Mouse (Mus musculus) adrenal gland, postnatal 10 days (tissue): Measurements from ENCODE around the gene Bace2. TPM values are rescaled to one million over a fixed set of nuclear protein-coding genes. Genes with fewer than 3 reads are reported as not detected.

Experiments
- DNase-seq: peaks from one replicate; pipeline ENCODE4 v3.0.0; 2021; ENCODE audit warnings: mixed read lengths
- long read RNA-seq, 2 experiments: library from polyadenylated mRNA; stranded (forward); transcript quantifications; one replicate each; pipeline ENCODE4 v2.0.0; 2021
- total RNA-seq, 2 experiments: library from RNA; stranded (reverse); gene quantifications; 2 replicates each; pipeline ENCODE4 v1.2.3; 2021

Gene Bace2
- 10 to 100 TPM; 16.5 to 18.7 TPM for total RNA-seq
- long read RNA-seq, experiment 1, full-length matches to known transcripts: 24 of 30 reads
- long read RNA-seq, experiment 1, partial matches to known transcripts: 2 of 30 reads
- long read RNA-seq, experiment 1, other reads (novel, unspliced or antisense): 4 of 30 reads
- long read RNA-seq, experiment 2, full-length matches to known transcripts: 1 of 2 reads
- long read RNA-seq, experiment 2, partial matches to known transcripts: 1 of 2 reads
- long read RNA-seq, experiment 2, other reads (novel, unspliced or antisense): 0 of 2 reads

GRCm38 (mm10) chr16:97356499-97357187 lies at the start of gene Bace2:
Gene Bace2 (plus strand): TSS chr16:97356742.
- peak; percentile 85 for DNase-seq

DNA sequence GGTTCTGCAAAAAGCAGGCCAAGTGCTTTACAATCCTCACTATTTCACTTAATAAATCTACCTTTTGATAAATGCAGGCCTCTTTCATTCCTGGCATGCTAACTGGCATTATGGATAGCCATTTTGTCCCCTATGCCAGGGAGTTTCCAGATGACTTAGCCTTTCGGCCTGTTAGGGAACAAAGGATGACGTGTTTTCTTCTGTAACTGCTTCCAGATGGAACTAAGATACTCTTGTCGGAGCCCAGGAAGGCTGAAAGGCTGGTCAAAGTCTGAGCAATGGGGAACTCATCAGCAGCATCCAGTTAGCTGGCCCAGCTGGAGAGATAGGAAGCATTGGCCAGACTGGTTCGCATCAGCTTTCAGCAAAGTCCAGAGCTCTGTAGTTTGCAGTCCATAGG lies 48.9 kb upstream of the Bace2 start:
- DNase-seq: no peak

DNA sequence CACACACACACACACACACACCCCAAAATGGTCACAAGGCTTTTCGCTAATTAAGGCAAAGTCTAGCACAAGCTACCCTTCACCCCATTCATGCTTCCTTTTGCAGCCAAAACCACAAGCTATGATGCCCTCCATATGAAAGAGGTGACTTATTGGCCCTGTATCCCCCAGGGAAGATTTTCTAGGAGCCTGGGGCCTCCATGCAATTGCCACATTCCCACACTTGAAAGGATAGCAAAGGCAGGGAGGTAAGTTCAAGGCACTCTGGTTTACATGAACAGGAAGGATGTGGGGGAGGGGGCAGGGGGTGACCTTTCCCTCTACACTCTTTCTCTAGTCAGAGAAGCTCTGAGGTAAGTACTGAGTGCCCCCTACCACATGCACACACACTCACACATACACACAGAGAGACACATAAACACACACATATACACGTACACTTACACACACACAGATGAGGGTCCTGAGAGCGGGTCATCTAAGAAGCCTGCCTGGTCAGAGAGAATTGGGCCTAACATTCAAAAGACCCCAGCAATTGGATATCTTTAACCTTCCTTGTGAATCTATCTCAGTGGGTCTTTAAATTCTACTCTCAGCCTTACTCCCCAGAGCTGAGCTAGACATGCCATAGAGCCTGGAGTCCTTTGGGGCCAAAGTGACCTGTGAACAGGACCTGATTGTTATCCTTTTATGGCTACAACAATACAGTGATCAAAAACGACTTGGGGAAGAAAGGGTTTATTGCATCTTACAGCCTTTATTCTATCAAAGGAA lies 46.6 kb upstream of the Bace2 start:
- no peak for DNase-seq

GRCm38 (mm10) chr16:97310570-97310846 lies 46.0 kb upstream of the Bace2 start:
- DNase-seq: peak; percentile 28

DNA sequence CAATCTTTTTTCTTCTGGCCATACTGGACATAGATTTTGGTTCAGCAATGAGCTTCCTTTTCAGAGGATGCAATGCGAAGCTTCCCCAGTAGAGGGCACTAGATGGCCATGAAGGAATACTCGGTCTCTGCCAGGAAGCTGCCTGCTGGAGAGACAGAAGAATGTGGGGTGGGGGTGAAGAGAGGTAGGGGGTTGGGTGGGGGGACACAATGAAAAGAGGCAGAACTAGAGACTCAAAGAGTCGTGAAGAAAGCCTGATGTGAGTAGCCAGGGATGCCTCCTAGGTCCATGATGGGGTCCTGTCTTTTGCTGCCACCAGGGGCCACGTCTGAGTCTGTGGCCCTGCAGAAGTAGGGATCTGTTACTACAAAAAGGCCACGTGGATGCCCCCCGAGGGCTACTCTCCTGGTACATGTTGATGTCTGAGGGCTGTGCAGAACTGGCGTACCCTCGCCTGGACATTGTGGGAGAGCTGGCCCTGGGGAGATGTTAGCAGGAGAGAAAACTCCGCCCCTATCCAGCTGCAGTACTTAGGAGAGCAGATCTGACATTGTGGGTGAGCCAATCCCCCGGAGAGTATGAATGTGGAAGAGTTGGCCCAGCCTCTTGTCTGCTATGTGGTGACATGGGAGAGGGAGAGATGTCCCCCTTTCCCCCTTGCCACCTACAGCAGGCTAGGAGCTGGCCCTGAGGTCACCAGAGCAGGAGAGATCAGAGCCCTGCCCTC lies 43.4 kb upstream of the Bace2 start:
- peak; percentile 89 for DNase-seq

DNA sequence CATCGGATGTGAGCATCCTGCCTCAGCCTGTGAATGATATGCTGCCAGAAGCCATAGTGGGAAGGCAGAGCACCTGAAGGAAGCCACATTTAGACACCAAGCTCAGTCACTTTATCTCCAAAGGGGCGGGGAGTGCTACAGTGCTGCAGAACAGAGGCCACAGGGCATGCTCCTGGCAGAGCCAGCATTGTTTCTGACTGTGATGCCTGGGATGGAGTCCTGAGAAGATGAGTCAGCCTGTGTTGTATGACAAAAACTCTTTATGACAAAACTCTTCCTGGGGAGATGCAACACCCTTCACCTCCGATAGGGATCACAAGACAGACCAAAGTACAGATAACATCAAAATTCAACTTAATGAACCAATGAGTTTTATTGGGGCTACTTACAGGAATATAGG lies 35.0 kb upstream of the Bace2 start:
- no peak for DNase-seq

DNA sequence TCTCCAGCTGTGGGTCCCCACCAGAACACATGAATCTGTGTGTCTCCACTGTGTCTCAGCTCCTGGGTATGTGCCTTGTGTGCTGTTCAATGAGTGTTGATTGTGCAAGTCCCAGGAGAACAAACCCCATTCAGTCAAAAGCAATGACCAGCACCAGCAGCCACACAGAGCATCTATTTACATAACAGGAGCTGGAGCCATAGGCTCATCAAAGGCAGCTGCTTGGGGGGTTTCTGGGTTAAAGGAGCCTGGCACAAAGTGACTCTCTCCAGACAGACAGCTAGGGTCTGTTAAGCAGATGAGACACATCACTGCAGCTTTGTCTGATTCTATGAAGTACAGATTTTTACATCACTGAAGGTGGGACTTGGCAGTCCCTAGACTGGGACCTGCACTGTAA lies 33.9 kb upstream of the Bace2 start:
- no peak for DNase-seq

GRCm38 (mm10) chr16:97325975-97326374 lies 30.6 kb upstream of the Bace2 start:
- DNase-seq: peak; percentile 40

- DNase-seq: no peak
Observed at GRCm38 (mm10) chr16:97328602-97329001, 27.9 kb upstream of the Bace2 start.

DNA sequence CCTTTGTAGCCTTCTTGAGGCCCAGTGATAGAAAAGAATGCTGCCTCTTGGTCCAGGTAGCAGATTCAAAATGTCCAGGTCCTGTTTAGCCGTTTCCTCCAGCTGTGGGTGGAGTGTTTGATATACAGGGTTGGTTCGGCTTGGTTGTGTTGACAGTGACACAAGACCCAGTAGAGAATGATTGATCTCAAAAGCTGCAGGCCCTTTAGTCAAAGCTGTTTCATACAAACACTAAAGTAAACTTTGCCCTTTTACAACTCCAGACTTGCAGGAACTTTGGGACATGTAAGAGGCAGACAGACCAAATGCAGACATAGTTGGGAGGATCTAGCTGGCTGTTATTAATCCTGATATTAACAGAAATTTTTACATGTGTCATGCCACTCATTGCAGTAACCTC lies 3.5 kb upstream of the Bace2 start:
- no peak for DNase-seq

DNA sequence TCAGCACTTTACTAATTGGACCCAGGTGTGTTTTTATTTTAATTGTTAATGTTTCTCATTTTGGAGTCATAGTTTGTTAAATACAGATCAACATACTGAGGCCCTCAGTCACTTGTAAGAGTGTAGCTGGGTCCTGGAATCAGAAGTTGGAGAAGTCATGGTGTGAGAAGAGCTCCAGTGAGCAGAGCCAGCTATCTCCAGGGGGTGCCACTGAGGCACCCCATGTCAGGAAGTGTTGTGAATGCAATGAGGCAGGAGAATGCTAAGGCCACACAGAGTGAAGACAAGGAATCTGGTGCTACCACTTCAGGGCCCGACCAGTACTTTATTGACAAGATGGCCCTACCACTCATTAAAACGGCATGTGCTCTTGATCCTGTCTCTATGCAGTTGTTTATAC lies 1.9 kb upstream of the Bace2 start:
- DNase-seq: no peak

GRCm38 (mm10) chr16:97357188-97357821 lies 763 bp downstream of the Bace2 start:
- peak; percentile 58 for DNase-seq

GRCm38 (mm10) chr16:97362231-97362888 lies 5.8 kb downstream of the Bace2 start:
- DNase-seq: no peak

- DNase-seq: no peak
Observed at GRCm38 (mm10) chr16:97366141-97366540, 9.6 kb downstream of the Bace2 start.

- peak; percentile 34 for DNase-seq
Observed at GRCm38 (mm10) chr16:97370258-97370657, 13.7 kb downstream of the Bace2 start.

- DNase-seq: no peak
Observed at GRCm38 (mm10) chr16:97387955-97388354, 31.4 kb downstream of the Bace2 start.

DNA sequence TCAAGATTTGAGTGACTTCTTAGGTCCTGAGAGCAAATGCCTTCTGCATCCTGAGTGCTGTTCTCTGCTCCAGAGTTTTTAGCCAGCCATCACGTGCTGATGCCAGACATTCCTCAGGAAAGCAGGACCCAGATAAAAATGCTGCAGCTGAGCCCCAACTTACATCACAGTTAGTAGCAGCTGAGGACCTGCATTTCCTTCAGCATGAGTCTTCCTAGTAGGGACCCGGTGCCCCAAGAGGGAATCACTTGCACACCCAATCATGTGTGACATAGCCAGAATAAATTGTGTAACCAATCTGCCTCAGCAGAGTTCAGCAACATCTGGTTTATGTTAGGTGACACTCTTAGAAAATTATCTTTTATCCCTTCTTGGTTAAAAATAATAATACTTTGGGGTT lies 34.7 kb downstream of the Bace2 start:
- no peak for DNase-seq

DNA sequence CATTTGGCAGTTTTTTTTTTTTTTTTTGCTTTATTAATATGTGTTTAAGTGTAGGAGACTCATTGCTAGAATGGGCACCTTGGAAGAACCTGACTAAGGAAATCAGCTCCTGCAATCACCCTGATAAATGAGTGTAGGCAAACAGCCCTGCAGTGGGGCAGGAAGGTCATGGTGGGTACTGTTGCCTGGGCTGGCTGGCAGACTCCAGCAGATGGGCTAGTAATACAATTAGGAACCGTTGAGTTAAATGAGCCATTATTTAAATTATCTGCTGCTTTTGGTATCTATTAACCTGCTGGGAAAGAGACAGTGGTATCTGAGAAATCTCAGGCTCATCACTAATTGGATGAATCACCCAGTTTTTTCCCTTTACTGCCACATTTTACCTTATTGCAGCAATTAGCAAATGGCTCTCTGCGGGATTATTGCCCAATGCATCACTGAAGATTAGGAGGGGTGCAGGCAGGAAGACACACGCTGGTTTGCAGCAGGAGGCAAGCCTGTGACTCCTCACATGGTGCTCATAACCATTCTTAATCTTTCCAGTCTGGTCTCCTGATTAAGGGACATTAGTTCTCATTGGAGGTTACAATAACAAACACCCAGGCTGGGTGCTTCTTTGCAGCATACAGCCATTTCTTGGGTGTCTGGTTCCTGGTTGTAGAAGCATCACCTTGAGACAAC lies 35.3 kb downstream of the Bace2 start:
- no peak for DNase-seq

DNA sequence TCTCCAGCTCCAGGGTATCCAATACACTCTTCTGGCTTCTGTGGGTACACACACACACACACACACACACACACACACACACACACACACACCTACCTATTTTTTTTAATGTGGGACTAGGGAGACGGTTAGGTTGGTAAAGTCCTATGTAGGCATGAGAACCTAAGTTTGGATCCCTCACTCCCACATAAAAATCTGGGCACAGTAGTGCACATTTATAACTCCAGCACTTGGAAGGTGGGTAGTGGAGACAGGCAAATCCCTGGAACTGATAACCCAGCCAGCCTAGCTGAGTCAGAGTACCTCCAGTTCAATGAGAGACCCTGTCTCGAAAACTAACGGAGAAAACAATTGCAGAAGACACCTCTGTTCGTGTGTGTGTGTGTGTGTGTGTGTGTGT lies 39.9 kb downstream of the Bace2 start:
- no peak for DNase-seq

DNA sequence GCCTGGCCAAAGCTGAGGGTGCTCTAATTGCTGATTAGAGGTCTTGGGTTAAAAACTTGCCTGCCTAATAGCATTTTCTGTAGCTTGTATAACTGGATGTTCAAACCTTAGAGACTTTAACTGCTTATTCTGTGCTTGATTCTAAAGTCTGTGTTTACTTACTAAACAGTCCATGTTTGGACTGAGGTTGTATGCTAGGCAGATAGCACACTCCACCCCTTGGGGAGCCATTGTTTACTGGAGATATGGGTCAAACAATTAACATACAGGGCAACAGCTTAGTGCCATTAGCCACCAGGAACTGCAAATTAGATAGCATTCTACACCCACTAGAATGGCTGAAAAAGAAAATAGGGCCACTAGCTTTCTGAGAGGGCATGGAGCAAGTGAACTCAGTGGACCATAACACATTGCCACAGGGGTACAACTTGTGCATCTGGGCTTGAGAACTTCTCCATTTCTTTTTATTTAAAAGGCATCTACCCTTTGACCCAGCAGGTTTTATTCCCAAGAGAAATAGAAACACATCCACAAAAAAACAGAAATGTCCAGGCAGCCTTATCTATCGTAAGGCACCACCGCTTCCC lies 41.5 kb downstream of the Bace2 start:
- DNase-seq: no peak

DNA sequence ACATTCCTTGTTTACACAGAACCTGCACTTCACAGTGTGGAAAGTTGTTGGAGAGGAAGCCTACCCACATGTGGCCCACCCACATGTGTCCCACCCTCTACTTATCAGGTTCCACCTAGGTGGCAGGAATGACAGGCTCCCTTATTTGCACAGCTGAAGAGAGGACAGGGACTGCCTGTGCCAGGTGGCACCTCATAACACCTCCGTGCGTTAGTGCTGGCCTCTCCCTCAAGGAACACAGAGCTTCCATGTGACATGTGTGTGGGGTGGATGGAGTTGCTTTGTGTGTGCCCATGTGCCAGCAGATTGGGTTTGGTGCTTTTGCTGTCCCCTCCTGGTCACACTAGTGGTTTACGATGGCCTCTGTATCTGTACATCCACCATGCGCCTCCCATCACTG lies 43.4 kb downstream of the Bace2 start:
- no peak for DNase-seq
